Mouse (Mus musculus) midbrain, embryonic 13.5 days (tissue): Measurements from ENCODE around the gene Gnat1. TPM values are rescaled to one million over a fixed set of nuclear protein-coding genes. Genes with fewer than 3 reads are reported as not detected.

ENCODE experiments used
- ATAC-seq: fragments of 200-750 bp; cut with Nextera tagmentation; 2 replicates; pipeline ENCODE4 v1.8.0; 2017; ENCODE audit warnings: mild to moderate bottlenecking, moderate TSS enrichment, moderate library complexity
- H3K27ac ChIP-seq: fragments of 300-500 bp; sonication (generic); 2 replicates; pipeline ENCODE4 v1.5.1; 2015; ENCODE audit warnings: inconsistent platforms, mild to moderate bottlenecking, moderate library complexity
- H3K27me3 ChIP-seq: fragments of 300-500 bp; sonication (generic); 2 replicates; pipeline ENCODE4 v1.6.1; 2015; ENCODE audit warnings: mild to moderate bottlenecking, inconsistent platforms
- H3K36me3 ChIP-seq: fragments of 300-500 bp; sonication (generic); 2 replicates; pipeline ENCODE4 v1.6.1; 2015; ENCODE audit warnings: mild to moderate bottlenecking, inconsistent platforms
- H3K4me1 ChIP-seq: fragments of 300-500 bp; sonication (generic); replicated peaks from 2 replicates; pipeline ENCODE4 v1.6.1; 2015; ENCODE audit warnings: inconsistent platforms
- H3K4me2 ChIP-seq: fragments of 300-500 bp; sonication (generic); replicated peaks from 2 replicates; pipeline ENCODE4 v1.6.1; 2015; ENCODE audit warnings: moderate library complexity, mild to moderate bottlenecking, inconsistent platforms
- H3K4me3 ChIP-seq: fragments of 300-500 bp; sonication (generic); replicated peaks from 2 replicates; pipeline ENCODE4 v1.5.1; 2015; ENCODE audit warnings: mild to moderate bottlenecking, inconsistent platforms
- H3K9ac ChIP-seq: fragments of 300-500 bp; sonication (generic); replicated peaks from 2 replicates; pipeline ENCODE4 v1.6.1; 2015; ENCODE audit warnings: mild to moderate bottlenecking, inconsistent platforms
- H3K9me3 ChIP-seq: fragments of 300-500 bp; sonication (generic); 2 replicates; pipeline ENCODE4 v1.6.1; 2016; ENCODE audit warnings: mild to moderate bottlenecking, inconsistent platforms
- WGBS: fragments of 180-500 bp; shearing (Covaris S2); methylation state at CpG from one replicate; pipeline ENCODE4 v1.1.7; 2015; 5-methylcytosine and 5-hydroxymethylcytosine counted together
- polyA plus RNA-seq: library from polyadenylated mRNA; unstranded; fragments of >200 nt; fragmentation: Nextera tagmentation; extraction: Ambion mirVana; gene quantifications from 2 replicates; pipeline ENCODE4 v1.2.1, GENCODE M21; 2015

Gene Gnat1
- polyA plus RNA-seq, 1 experiment from 2014 or later = 2.7 TPM

- under 1% methylated on average over 64 of the region's 86 CpGs for WGBS
- H3K27ac ChIP-seq = peak within 1 kb of the TSS; percentile 94
- peak within 1 kb of the TSS; percentile 89 for H3K4me2 ChIP-seq
- H3K9ac ChIP-seq = peak within 1 kb of the TSS; percentile 98
- peak; percentile 78 for ATAC-seq
- peaks cover 58% of the 10 kb centered on the region for H3K4me1 ChIP-seq
- H3K9me3 ChIP-seq = no peaks in the 10 kb centered on the region
- H3K27me3 ChIP-seq = 0 out of 2 replicates have a peak, but pooled peaks cover 6% of the 10 kb centered on the region
- peaks cover 7% of the 10 kb centered on the region for H3K36me3 ChIP-seq
- peak within 1 kb of the TSS; percentile 88 for H3K4me3 ChIP-seq
Measured at GRCm38 (mm10) chr9:107709697-107710483, 30.4 kb upstream of the Gnat1 start, which contains the start of gene Sema3f. Gene Sema3f (minus strand): TSS chr9:107710475.

- peak overlapping the region; percentile 89 for H3K4me2 ChIP-seq
- peaks cover 57% of the 10 kb centered on the region for H3K4me1 ChIP-seq
- no peaks in the 10 kb centered on the region for H3K9me3 ChIP-seq
- no peak; the same call in 1 of the 2 replicates for ATAC-seq
- H3K27ac ChIP-seq = peak overlapping the region; percentile 94
- peaks cover 13% of the 10 kb centered on the region for H3K36me3 ChIP-seq
- under 1% methylated on average over 55 of the region's 55 CpGs for WGBS
- H3K27me3 ChIP-seq = 0 out of 2 replicates have a peak, but pooled peaks cover 6% of the 10 kb centered on the region
- peak overlapping the region; percentile 88 for H3K4me3 ChIP-seq
- peak overlapping the region; percentile 98 for H3K9ac ChIP-seq
Measured at GRCm38 (mm10) chr9:107709096-107709696, 29.7 kb upstream of the Gnat1 start.

DNA sequence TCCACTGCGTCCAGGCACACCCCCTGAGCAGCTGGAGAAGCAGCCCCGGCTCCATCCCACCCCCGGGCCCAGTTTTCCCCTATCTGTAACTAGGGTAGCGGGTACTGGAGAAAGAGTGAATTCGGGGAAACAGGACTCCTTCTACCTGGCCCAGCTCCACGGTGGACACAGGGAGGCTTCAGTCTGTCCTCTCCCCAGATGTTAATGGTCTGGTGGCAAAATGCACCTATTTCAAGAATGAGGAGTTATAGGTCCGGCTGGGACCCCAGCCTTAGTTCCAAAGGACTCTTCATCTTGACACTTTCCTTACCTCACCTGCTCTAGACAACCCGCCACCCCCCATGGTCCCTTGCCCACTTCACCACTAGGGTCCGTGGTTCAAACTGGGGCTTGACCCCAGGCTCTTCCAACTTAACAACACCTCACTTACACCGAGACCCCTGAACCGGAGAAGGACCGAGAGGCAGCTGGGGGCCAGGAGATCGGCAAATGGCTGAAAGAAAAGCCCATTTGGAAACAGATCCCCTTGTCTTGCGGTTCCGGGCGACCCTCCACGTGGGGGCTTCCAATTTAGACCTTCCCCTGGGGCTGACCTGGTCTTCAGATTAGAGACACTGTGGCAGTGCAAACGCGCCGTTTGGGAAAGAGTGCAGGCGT lies 29.1 kb upstream of the Gnat1 start:
- peak overlapping the region; percentile 89 for H3K4me2 ChIP-seq
- H3K9me3 ChIP-seq = no peaks in the 10 kb centered on the region
- H3K9ac ChIP-seq = peak overlapping the region; percentile 98
- H3K4me1 ChIP-seq = peaks cover 61% of the 10 kb centered on the region
- peaks cover 19% of the 10 kb centered on the region for H3K36me3 ChIP-seq
- H3K27ac ChIP-seq = peak overlapping the region; percentile 94
- peak overlapping the region; percentile 88 for H3K4me3 ChIP-seq
- 4% methylated on average over 21 of the region's 21 CpGs for WGBS
- H3K27me3 ChIP-seq = 0 out of 2 replicates have a peak, but pooled peaks cover 6% of the 10 kb centered on the region
- no peak for ATAC-seq

DNA sequence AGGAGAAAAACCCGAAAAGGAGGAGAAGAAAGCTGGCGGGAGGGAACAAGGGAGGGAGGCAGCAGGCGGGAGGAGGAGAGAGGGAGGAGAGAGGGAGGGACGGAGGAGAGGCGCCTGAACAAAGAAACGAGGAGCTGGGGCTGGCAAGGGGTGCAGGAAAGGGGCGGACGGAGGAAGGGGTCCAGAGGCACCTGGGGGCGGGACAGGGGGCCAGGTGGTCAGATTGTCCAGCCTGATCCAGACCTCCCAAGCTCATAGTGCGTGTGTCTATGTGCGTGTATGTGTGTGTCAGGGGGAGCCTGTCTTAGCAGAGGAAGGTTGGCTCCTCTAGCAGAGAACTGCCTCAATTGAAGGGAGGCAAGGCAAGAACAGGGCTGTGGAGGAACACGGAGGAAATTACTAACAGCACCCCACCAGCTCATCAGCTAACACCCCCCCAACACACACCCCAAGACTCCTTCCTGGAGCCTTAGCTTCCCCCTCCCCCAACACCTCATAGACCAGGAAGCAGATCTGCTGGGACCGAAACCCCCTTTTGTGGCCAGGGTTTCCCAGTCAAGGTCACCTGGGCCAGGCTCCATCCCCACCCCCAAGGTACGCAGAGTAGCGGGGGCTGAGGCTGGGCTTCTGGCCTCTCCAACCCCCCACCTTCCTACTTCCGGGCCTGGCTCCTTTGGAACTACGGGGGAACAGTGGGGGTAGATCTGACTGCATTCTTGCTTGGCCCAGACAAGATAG lies 28.4 kb upstream of the Gnat1 start:
- H3K27ac ChIP-seq = peak overlapping the region; percentile 94
- H3K4me1 ChIP-seq = peaks cover 68% of the 10 kb centered on the region
- H3K9ac ChIP-seq = peak overlapping the region; percentile 98
- 0 out of 2 replicates have a peak, but pooled peaks cover 6% of the 10 kb centered on the region for H3K27me3 ChIP-seq
- peak; percentile 10; the same call in 1 of the 2 replicates for ATAC-seq
- no peaks in the 10 kb centered on the region for H3K9me3 ChIP-seq
- peaks cover 26% of the 10 kb centered on the region for H3K36me3 ChIP-seq
- WGBS = 2% methylated on average over 17 of the region's 17 CpGs
- peak overlapping the region; percentile 89 for H3K4me2 ChIP-seq
- H3K4me3 ChIP-seq = peak overlapping the region; percentile 88

DNA sequence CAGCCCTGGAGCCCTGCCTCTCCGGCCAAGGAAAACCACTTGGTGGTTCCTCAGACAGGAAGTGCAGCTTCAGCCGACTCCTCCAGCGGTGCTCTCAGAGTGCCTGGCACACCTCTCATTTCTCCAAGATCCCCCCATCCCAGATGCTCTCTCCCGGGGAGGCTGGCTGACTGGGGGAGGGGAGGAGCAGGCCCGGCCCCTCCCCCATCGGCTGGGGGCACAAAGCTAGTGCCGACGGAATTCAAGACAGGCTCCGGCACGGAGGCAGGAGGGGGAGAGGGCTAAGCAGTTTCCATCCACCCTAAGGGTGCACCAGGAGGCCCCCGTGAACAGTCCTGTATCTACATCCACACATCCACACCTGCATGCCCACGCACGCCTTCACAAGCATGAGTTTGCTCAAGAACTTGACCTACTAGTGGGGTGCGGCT lies 27.3 kb upstream of the Gnat1 start:
- Histone ChIP-seq H3K27me3 (0 out of 2 replicates have a peak, but pooled peaks cover 4% of the 10 kb centered on the region), H3K36me3 (peaks cover 33% of the 10 kb centered on the region), H3K4me2 (peak overlapping the region; percentile 89), H3K4me1 (peaks cover 77% of the 10 kb centered on the region), H3K9ac (peak overlapping the region; percentile 98), H3K4me3 (peak overlapping the region; percentile 88), H3K27ac (peak overlapping the region; percentile 94), H3K9me3 (no peaks in the 10 kb centered on the region)
- WGBS = 1% methylated on average over 14 of the region's 14 CpGs
- no peak for ATAC-seq

DNA sequence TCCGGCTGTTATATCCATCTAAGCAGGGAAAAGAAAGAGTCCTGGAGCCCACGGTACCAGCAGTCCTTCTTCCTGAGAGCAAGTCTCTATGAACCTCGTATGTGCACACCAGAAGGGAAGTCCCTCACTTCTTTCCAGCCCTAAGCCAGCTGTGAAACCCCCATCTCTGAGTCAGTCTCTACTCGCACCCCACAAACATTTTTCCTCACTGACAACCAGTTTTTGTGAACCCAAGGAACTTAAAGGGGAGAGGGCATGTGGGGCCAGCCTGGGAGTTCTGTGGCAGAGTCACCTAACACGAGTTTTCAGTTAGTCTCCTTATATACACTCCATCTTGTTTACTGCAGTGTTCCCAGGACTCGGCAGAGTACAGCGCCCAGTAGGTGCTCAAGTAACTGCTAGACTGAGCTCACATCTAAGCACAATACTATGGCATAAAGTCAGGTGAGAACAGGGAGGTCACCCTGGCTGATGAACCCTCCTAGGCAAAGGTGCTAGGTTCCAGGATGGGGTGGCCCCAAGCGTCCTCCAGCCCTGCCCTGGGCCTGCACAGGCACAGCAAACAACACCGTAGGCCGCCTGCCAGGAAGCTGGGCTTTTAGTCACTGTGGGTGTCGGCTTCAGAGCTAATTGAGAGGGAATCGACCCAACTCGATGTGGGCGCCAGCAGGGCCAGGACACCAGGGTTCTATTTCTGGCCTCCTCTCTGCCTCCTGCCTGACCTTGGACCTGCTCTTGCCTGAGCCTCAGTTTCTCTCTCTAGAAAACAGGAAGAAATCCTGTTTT lies 24.0 kb upstream of the Gnat1 start:
- no peak overlapping the region for H3K4me3 ChIP-seq
- WGBS = 66% methylated on average over 14 of the region's 14 CpGs
- H3K36me3 ChIP-seq = peaks cover 44% of the 10 kb centered on the region
- no peaks in the 10 kb centered on the region for H3K9me3 ChIP-seq
- no peaks in the 10 kb centered on the region for H3K27me3 ChIP-seq
- no peak overlapping the region for H3K4me2 ChIP-seq
- peaks cover 97% of the 10 kb centered on the region for H3K4me1 ChIP-seq
- ATAC-seq = no peak
- no peak overlapping the region for H3K9ac ChIP-seq
- H3K27ac ChIP-seq = no peak overlapping the region

GRCm38 (mm10) chr9:107702606-107703185 lies 23.2 kb upstream of the Gnat1 start:
- ATAC-seq = no peak
- 0 out of 2 replicates have a peak overlapping the region, but pooled peaks have one; percentile 21 for H3K27ac ChIP-seq
- H3K9me3 ChIP-seq = no peaks in the 10 kb centered on the region
- WGBS = 74% methylated on average over 3 of the region's 3 CpGs
- H3K9ac ChIP-seq = no peak overlapping the region; the same call in 1 of the 2 replicates
- H3K4me2 ChIP-seq = no peak overlapping the region
- no peak overlapping the region for H3K4me3 ChIP-seq
- peaks cover 97% of the 10 kb centered on the region for H3K4me1 ChIP-seq
- H3K36me3 ChIP-seq = peaks cover 44% of the 10 kb centered on the region
- no peaks in the 10 kb centered on the region for H3K27me3 ChIP-seq

DNA sequence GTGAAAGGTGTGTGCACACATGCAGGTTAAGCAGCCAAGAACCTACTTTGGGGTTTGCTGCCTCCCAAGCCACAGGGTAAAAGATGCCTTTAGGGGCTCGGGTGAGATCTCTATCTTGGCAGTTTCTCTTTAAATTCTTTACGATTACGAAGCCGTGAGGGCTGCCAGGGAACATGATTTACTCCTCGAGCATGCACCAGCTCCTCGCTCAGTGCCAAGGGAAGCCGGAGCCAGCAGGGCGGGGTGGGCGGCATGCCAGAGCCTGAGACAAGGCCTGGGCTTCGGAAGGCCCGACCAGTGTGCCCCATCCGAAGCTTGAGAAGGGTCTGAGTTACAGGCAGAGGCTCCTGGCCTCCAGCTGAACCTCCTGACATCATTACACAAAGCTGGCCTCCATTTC lies 22.1 kb upstream of the Gnat1 start:
- H3K9me3 ChIP-seq = no peaks in the 10 kb centered on the region
- H3K27ac ChIP-seq = peak overlapping the region; percentile 41; the same call in 1 of the 2 replicates
- 67% methylated on average over 12 of the region's 12 CpGs for WGBS
- H3K9ac ChIP-seq = 0 out of 2 replicates have a peak overlapping the region, but pooled peaks have one; percentile 2
- peaks cover 97% of the 10 kb centered on the region for H3K4me1 ChIP-seq
- no peaks in the 10 kb centered on the region for H3K27me3 ChIP-seq
- H3K4me2 ChIP-seq = no peak overlapping the region
- H3K4me3 ChIP-seq = no peak overlapping the region
- peaks cover 44% of the 10 kb centered on the region for H3K36me3 ChIP-seq
- no peak for ATAC-seq

- peak overlapping the region; percentile 52 for H3K9ac ChIP-seq
- peak overlapping the region; percentile 40; the same call in 1 of the 2 replicates for H3K4me2 ChIP-seq
Measured at GRCm38 (mm10) chr9:107700114-107700571, 20.6 kb upstream of the Gnat1 start.

GRCm38 (mm10) chr9:107699376-107699980 lies 20.0 kb upstream of the Gnat1 start:
- Histone ChIP-seq H3K9ac (peak overlapping the region; percentile 52; the same call in 1 of the 2 replicates), H3K27me3 (no peaks in the 10 kb centered on the region), H3K9me3 (no peaks in the 10 kb centered on the region), H3K4me2 (peak overlapping the region; percentile 40), H3K27ac (0 out of 2 replicates have a peak overlapping the region, but pooled peaks have one; percentile 54), H3K4me1 (peaks cover 98% of the 10 kb centered on the region), H3K4me3 (0 out of 2 replicates have a peak overlapping the region, but pooled peaks have one; percentile 7), H3K36me3 (peaks cover 40% of the 10 kb centered on the region)
- ATAC-seq = no peak
- 7% methylated on average over 9 of the region's 9 CpGs for WGBS

More at GRCm38 (mm10) chr9:107700114-107700571, 20.6 kb upstream of the Gnat1 start:
- ATAC-seq = no peak
- Histone ChIP-seq H3K27ac (peak overlapping the region; percentile 54), H3K36me3 (peaks cover 44% of the 10 kb centered on the region), H3K4me1 (peaks cover 97% of the 10 kb centered on the region), H3K4me3 (no peak overlapping the region), H3K27me3 (no peaks in the 10 kb centered on the region), H3K9me3 (no peaks in the 10 kb centered on the region)
- 38% methylated on average over 6 of the region's 6 CpGs for WGBS
